Mouse (Mus musculus) midbrain, postnatal 0 days (tissue): ENCODE results near the gene Tbc1d15. TPM values are rescaled to one million over a fixed set of nuclear protein-coding genes. Genes with fewer than 3 reads are reported as not detected.

Experiments used
- ATAC-seq: fragments of 200-750 bp; cut with Nextera tagmentation; 2 replicates; pipeline ENCODE4 v1.8.0; 2017; ENCODE audit warnings: moderate number of reproducible peaks, mild to moderate bottlenecking, moderate TSS enrichment, moderate library complexity; ENCODE audit not compliant: low FRiP score
- DNase-seq: peaks from one replicate; pipeline ENCODE4 v3.0.0-alpha.2; 2015; ENCODE audit warnings: low spot score
- H3K27ac ChIP-seq: fragments of 300-500 bp; sonication (generic); 2 replicates; pipeline ENCODE4 v1.5.1; 2014; ENCODE audit warnings: low read depth, mild to moderate bottlenecking, low read length, mixed read lengths
- H3K27me3 ChIP-seq: fragments of 300-500 bp; sonication (generic); 2 replicates; pipeline ENCODE4 v1.6.1; 2014; ENCODE audit warnings: low read length, control low read depth, mixed read lengths; ENCODE audit not compliant: insufficient read depth
- H3K36me3 ChIP-seq: fragments of 300-500 bp; sonication (generic); 2 replicates; pipeline ENCODE4 v1.6.1; 2014; ENCODE audit warnings: low read length, control low read depth, mixed read lengths; ENCODE audit not compliant: insufficient read depth
- H3K4me1 ChIP-seq: fragments of 300-500 bp; sonication (generic); 2 replicates; pipeline ENCODE4 v1.6.1; 2014; ENCODE audit warnings: mild to moderate bottlenecking, control low read depth, antibody characterized with exemption, low read length, mixed read lengths; ENCODE audit not compliant: insufficient read depth
- H3K4me2 ChIP-seq: fragments of 300-500 bp; sonication (generic); 2 replicates; pipeline ENCODE4 v1.6.1; 2014; ENCODE audit warnings: low read depth, mild to moderate bottlenecking, low read length, mixed read lengths; ENCODE audit not compliant: poor library complexity, severe bottlenecking
- H3K4me3 ChIP-seq: fragments of 300-500 bp; sonication (generic); 2 replicates; pipeline ENCODE4 v1.5.1; 2014; ENCODE audit warnings: low read depth, mild to moderate bottlenecking, low read length, moderate library complexity
- H3K9ac ChIP-seq: fragments of 300-500 bp; sonication (generic); replicated peaks from 2 replicates; pipeline ENCODE4 v1.6.1; 2014; ENCODE audit warnings: mild to moderate bottlenecking, low read length, moderate library complexity, mixed read lengths; ENCODE audit not compliant: poor library complexity, severe bottlenecking
- H3K9me3 ChIP-seq: fragments of 300-500 bp; sonication (generic); 2 replicates; pipeline ENCODE4 v1.6.1; 2016; ENCODE audit warnings: low read length, control low read depth
- CTCF ChIP-seq: IDR thresholded peaks from 2 replicates; pipeline ENCODE4 v1.5.1; 2016; ENCODE audit warnings: antibody characterized with exemption, mild to moderate bottlenecking
- WGBS: fragments of 180-500 bp; shearing (Covaris S2); extraction: QIAGEN DNeasy Blood & Tissue Kit; methylation state at CpG from one replicate; pipeline ENCODE4 v1.1.7; 2014; 5-methylcytosine and 5-hydroxymethylcytosine counted together
- polyA plus RNA-seq: library from polyadenylated mRNA; unstranded; fragments of >200 nt; fragmentation: Nextera tagmentation; extraction: Ambion mirVana; gene quantifications from 2 replicates; pipeline ENCODE4 v1.2.1, GENCODE M21; 2015
- total RNA-seq: library from RNA; depleted of rRNA; stranded (reverse); fragments of >200 nt; gene quantifications from 2 replicates; pipeline ENCODE4 v1.2.3, GENCODE M21; 2014

Gene Tbc1d15
- total and polyA plus RNA-seq, 2 experiments from 2014 or later, result 6.5 to 28.3 TPM

DNA sequence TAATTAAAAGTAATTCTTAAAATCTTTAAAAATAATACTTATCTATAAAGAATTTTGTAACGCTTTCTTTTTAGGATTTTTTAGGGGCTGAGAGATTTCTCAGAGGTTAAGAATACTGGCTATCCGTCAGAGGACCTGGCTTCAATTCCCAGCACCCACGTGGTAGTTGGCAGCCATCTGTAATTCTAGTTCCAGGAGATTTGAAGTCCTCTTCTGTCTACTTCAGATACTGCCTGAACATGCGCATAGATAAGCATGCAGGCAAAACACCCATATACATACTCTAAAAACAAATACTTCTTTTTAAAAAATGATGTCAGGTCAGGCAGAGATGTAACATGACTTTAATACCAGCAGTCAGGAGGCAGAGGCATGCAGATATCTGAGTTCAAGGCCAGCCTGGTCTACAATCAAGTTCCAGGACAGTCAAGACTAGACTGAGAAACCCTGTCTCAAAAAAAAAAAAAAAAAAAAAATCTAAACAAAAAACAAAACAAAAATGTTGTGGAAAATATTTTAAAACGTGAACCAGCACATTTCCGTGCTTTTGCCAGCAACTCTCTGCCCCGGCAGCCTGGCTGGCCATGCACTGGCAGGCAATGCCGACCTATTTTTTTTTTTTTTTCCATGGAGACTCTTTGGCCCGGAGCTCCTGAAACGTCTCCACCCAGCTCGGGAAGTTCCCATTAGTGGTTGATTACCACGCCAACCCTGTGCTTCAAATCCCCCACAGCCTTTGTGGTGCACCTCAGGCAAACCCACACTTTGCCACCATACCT lies 19.5 kb upstream of the Tbc1d15 start:
- H3K4me2 ChIP-seq, result no peak overlapping the region
- DNase-seq (no peak), ATAC-seq (no peak)
- TF ChIP-seq CTCF, result no peak
- no peaks in the 10 kb centered on the region for H3K4me1 ChIP-seq
- H3K4me3 ChIP-seq, result no peak overlapping the region
- no peaks in the 10 kb centered on the region for H3K9me3 ChIP-seq
- WGBS, result 90% methylated on average over 12 of the region's 12 CpGs
- no peak overlapping the region for H3K9ac ChIP-seq
- no peaks in the 10 kb centered on the region for H3K27me3 ChIP-seq
- H3K27ac ChIP-seq, result no peak overlapping the region
- no peaks in the 10 kb centered on the region for H3K36me3 ChIP-seq

DNA sequence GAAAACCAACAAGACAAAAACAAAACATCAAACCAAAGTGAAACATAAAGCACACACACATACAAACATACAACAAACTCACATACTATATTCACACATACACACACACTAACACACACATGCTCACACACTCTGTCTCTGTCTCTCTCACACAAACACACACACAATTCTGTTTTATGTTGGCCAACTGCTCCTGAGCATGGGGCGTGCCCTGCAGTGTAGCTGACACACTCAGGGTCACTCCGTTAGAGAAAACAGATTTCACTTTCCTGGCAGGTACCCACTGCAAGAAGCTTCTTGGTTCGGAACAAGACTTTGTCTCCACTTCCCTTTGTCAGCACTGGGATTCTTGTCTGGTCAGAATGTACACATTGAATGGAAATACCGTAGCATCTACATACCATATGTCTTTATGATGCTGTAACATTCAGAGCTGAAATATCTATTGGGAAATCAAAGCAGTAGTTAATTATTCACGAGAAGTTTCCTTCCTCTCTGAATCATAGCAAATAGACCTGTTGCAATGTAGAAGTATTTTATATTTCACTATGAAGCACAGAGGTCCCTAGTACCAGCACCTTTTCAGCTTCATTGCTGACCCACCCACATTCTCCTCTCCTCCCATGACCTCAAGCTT lies 11.8 kb upstream of the Tbc1d15 start:
- no peak for TF ChIP-seq CTCF
- no peak for DNase-seq
- no peak overlapping the region for H3K4me3 ChIP-seq

DNA sequence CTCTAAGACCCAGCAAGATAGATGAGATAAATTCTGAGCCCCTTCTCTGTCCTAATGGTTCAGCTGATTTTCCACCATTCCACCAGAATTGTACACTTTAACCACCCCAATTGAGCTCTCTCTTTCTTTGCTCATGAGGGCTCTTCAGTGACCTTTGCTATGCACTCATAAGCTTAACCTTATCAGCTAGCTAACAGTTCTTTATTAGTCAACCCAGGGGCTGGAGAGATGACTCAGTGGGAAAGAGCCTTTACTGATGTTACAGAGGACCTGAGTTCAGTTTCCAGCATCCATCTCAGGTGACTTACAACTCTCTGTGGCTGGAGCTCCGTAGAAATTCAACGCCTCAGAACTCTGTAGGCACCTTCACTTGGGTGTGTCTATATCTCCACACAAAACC lies 11.0 kb upstream of the Tbc1d15 start:
- H3K36me3 ChIP-seq, result no peaks in the 10 kb centered on the region
- H3K27me3 ChIP-seq, result no peaks in the 10 kb centered on the region
- H3K4me1 ChIP-seq, result no peaks in the 10 kb centered on the region
- no peak for ATAC-seq
- H3K4me2 ChIP-seq, result no peak overlapping the region
- H3K4me3 ChIP-seq, result no peak overlapping the region
- TF ChIP-seq CTCF, result no peak
- 85% methylated on average over 2 of the region's 2 CpGs for WGBS
- no peaks in the 10 kb centered on the region for H3K9me3 ChIP-seq
- no peak overlapping the region for H3K27ac ChIP-seq
- DNase-seq, result no peak
- H3K9ac ChIP-seq, result no peak overlapping the region

More for the DNA sequence above, 11.8 kb upstream of the Tbc1d15 start:
- no peak overlapping the region for H3K27ac ChIP-seq
- no peaks in the 10 kb centered on the region for H3K36me3 ChIP-seq
- 83% methylated on average over 5 of the region's 5 CpGs for WGBS
- no peaks in the 10 kb centered on the region for H3K4me1 ChIP-seq
- no peak overlapping the region for H3K9ac ChIP-seq
- H3K9me3 ChIP-seq, result no peaks in the 10 kb centered on the region
- ATAC-seq, result no peak
- H3K4me2 ChIP-seq, result no peak overlapping the region
- no peaks in the 10 kb centered on the region for H3K27me3 ChIP-seq

DNA sequence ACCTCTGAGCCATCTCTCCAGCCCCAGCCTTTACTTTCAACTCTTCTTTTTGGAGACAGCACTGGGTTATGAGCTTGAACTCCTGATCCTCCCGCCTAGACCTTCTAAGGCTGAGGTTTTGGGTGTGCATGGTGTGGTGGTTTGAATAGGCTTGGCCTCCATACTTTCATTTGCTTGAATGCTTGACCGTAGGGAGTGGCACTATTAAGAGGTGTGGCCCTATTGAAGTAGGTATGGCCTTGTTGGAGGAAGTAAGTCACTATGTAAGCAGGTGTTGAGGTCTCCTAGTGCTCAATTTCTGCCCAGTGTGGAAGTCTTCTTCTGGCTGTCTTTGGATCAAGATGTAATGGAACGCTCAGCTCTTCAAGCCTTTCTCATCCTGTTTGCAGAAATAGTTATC lies 10.2 kb upstream of the Tbc1d15 start:
- Histone ChIP-seq H3K9me3 (no peaks in the 10 kb centered on the region), H3K4me3 (no peak overlapping the region), H3K36me3 (no peaks in the 10 kb centered on the region), H3K4me2 (no peak overlapping the region), H3K27me3 (no peaks in the 10 kb centered on the region), H3K9ac (no peak overlapping the region), H3K4me1 (no peaks in the 10 kb centered on the region), H3K27ac (no peak overlapping the region)
- no peak for TF ChIP-seq CTCF
- WGBS, result 94% methylated on average over 3 of the region's 3 CpGs
- DNase-seq (no peak), ATAC-seq (no peak)

DNA sequence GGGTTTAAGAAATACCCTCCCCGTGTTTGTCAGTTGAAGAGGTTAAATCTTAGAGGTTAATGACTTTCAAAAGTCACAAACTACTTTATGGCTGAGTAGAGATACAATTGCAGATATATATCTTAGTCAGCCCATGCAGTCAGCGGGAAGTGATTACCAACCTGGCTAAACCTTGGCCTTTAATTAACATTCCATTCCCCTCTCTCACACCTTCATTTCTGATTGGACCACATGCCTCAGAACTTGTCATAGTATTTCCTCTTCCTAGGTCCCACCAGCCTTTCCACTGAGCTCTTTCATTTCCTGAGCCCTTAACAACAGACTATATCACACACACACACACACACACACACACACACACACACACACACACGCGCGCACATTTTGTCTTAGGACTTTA lies 4.9 kb upstream of the Tbc1d15 start:
- WGBS, result 84% methylated on average over 5 of the region's 5 CpGs
- no peaks in the 10 kb centered on the region for H3K4me1 ChIP-seq
- H3K36me3 ChIP-seq, result no peaks in the 10 kb centered on the region
- no peaks in the 10 kb centered on the region for H3K9me3 ChIP-seq
- no peak for TF ChIP-seq CTCF
- ATAC-seq (no peak), DNase-seq (no peak)
- no peak overlapping the region for H3K4me2 ChIP-seq
- H3K4me3 ChIP-seq, result no peak overlapping the region
- H3K27me3 ChIP-seq, result no peaks in the 10 kb centered on the region
- H3K27ac ChIP-seq, result no peak overlapping the region
- H3K9ac ChIP-seq, result no peak overlapping the region

DNA sequence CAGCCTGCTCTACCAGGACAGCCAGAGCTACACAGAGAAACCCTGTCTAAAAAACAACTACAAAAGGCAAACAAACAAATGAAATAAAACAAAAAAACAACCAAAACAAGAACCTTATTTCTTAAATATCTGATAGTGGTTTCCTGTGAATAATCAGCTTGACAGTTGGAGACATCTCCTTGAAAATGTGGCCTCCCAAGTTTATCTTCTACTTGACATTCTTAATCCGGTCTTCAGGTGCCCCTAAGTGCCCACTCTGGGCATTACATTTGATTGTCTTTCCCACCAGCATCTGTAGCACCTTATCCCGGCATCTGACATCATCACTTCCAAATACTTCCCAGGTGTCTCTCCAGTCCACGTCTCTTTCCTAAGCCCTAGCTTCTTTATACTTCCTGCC lies 2.3 kb upstream of the Tbc1d15 start:
- Histone ChIP-seq H3K36me3 (no peaks in the 10 kb centered on the region), H3K27me3 (no peaks in the 10 kb centered on the region), H3K27ac (no peak overlapping the region), H3K9me3 (no peaks in the 10 kb centered on the region), H3K9ac (no peak overlapping the region), H3K4me3 (no peak overlapping the region), H3K4me1 (peaks cover 7% of the 10 kb centered on the region), H3K4me2 (no peak overlapping the region)
- TF ChIP-seq CTCF, result no peak
- DNase-seq, result no peak
- ATAC-seq, result no peak
- 78% methylated on average over 3 of the region's 3 CpGs for WGBS
